Mouse (Mus musculus): ENCODE data around the gene Mcub. TPM values are rescaled to one million over a fixed set of nuclear protein-coding genes. Genes with fewer than 3 reads are reported as not detected.

The Mcub gene
- polyA plus RNA-seq, 1 experiment from 2014 or later = 2.6 TPM

- DNase-seq (ENCODE audit: low spot score) = no peak
- Histone ChIP-seq H3K36me3 (no peaks in the 10 kb centered on the region), H3K27ac (replicated peaks) (no peak overlapping the region), H3K4me3 (peak overlapping the region; percentile 81; the same call in 1 of the 2 replicates), H3K4me1 (peaks cover 16% of the 10 kb centered on the region), H3K27me3 (ENCODE audit: low read depth, poor library complexity, severe bottlenecking) (peaks cover 6% of the 10 kb centered on the region; the same call in 1 of the 2 replicates), H3K9me3 (replicated peaks) (no peaks in the 10 kb centered on the region)
- 78% methylated on average over 2 of the region's 2 CpGs for WGBS
Measured at GRCm38 (mm10) chr3:129879913-129880312, 90.1 kb downstream of the Mcub start.

- Histone ChIP-seq H3K4me1 (peaks cover 16% of the 10 kb centered on the region), H3K9me3 (replicated peaks) (no peaks in the 10 kb centered on the region), H3K27me3 (ENCODE audit: low read depth, poor library complexity, severe bottlenecking) (peaks cover 6% of the 10 kb centered on the region; the same call in 1 of the 2 replicates), H3K36me3 (no peaks in the 10 kb centered on the region), H3K27ac (replicated peaks) (peak overlapping the region; percentile 93), H3K4me3 (peak overlapping the region; percentile 81)
- WGBS = under 1% methylated on average over 25 of the region's 25 CpGs
- peak; percentile 58 for DNase-seq (ENCODE audit: low spot score)
Measured at GRCm38 (mm10) chr3:129879131-129879757, 90.8 kb downstream of the Mcub start.

GRCm38 (mm10) chr3:129878405-129879021 lies 91.5 kb downstream of the Mcub start, which contains the start of gene Pla2g12a:
Pla2g12a (plus strand) TSS chr3:129878606.
- peaks cover 16% of the 10 kb centered on the region for H3K4me1 ChIP-seq
- no peaks in the 10 kb centered on the region for H3K9me3 ChIP-seq (replicated peaks)
- H3K4me3 ChIP-seq = peak within 1 kb of the TSS; percentile 81
- H3K27me3 ChIP-seq (ENCODE audit: low read depth, poor library complexity, severe bottlenecking) = peaks cover 6% of the 10 kb centered on the region; the same call in 1 of the 2 replicates
- peak within 1 kb of the TSS; percentile 93 for H3K27ac ChIP-seq (replicated peaks)
- peak; percentile 89 for DNase-seq (ENCODE audit: low spot score)
- WGBS = under 1% methylated on average over 66 of the region's 66 CpGs
- H3K36me3 ChIP-seq = no peaks in the 10 kb centered on the region

- no peaks in the 10 kb centered on the region for H3K9me3 ChIP-seq (replicated peaks)
- H3K36me3 ChIP-seq = no peaks in the 10 kb centered on the region
- H3K27me3 ChIP-seq (ENCODE audit: low read depth, poor library complexity, severe bottlenecking) = peaks cover 6% of the 10 kb centered on the region; the same call in 1 of the 2 replicates
- DNase-seq (ENCODE audit: low spot score) = no peak
- H3K4me1 ChIP-seq = peaks cover 16% of the 10 kb centered on the region
- 90% methylated on average over 10 of the region's 10 CpGs for WGBS
- no peak overlapping the region for H3K27ac ChIP-seq (replicated peaks)
- no peak overlapping the region for H3K4me3 ChIP-seq
Measured at GRCm38 (mm10) chr3:129877327-129877726, 92.7 kb downstream of the Mcub start.

Other genes starting within 250 kb of the Mcub start
- 1.4 and 1.9 TPM in 2 replicates for gene Egf, start 214.9 kb downstream of the Mcub start, polyA plus RNA-seq (2016; fragmentation: Nextera tagmentation; extraction: Ambion mirVana)
- gene Lrit3, start 166.2 kb downstream of the Mcub start, polyA plus RNA-seq (2016; fragmentation: Nextera tagmentation; extraction: Ambion mirVana) = not detected in 2 replicates
- 0.11 and 0.20 TPM in 2 replicates for gene Rrh, start 147.6 kb downstream of the Mcub start, polyA plus RNA-seq (2016; fragmentation: Nextera tagmentation; extraction: Ambion mirVana)
- 89.3 and 103 TPM in 2 replicates for gene Gar1, start 138.8 kb downstream of the Mcub start, polyA plus RNA-seq (2016; fragmentation: Nextera tagmentation; extraction: Ambion mirVana)
- 0.42 and 0.52 TPM in 2 replicates for gene Cfi, start 134.3 kb downstream of the Mcub start, polyA plus RNA-seq (2016; fragmentation: Nextera tagmentation; extraction: Ambion mirVana)
- 27.3 and 33.0 TPM in 2 replicates for gene Pla2g12a, start 91.6 kb downstream of the Mcub start, polyA plus RNA-seq (2016; fragmentation: Nextera tagmentation; extraction: Ambion mirVana)
- 67.9 and 72.2 TPM in 2 replicates for gene Casp6, start 68.8 kb downstream of the Mcub start, polyA plus RNA-seq (2016; fragmentation: Nextera tagmentation; extraction: Ambion mirVana)
- 32.4 and 35.9 TPM in 2 replicates for gene Sec24b, start 91.3 kb upstream of the Mcub start, polyA plus RNA-seq (2016; fragmentation: Nextera tagmentation; extraction: Ambion mirVana)
- 1.5 and 2.4 TPM in 2 replicates for gene Col25a1, start 161.3 kb upstream of the Mcub start, polyA plus RNA-seq (2016; fragmentation: Nextera tagmentation; extraction: Ambion mirVana)

Measured in midbrain, embryonic 10.5 days (tissue).